8 mouse cellular contexts compared by ENCODE assay signal in the genomic region with DNA sequence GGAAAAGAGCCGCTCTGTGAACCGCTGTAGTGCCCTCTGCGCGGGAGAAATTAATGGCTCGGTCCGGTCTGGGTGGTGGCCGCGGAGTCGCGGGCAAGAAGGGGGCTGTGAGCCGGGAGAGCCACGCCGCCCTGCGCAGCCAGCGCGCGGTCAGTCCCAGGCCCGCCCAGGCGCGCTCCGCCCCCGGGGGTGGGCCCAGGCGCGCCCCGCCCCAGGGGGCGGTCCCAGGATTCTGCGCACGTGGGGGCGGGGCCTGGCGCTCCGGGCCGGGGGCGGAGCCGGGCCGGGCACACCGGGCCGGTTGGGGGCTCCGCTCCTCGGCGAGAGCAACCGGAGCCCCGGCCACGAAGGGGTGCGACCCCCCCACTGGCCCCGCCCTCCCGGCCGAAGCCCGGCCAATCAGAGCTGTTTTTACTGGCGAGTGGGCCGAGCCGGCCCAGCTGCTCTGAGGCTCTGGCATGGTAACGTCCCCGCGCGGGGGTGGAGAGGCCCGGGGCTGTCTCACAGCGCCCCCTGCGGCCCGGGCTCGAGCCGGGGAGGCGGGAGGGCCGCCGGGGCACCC. TPM values are rescaled to one million over a fixed set of nuclear protein-coding genes. Genes with fewer than 3 reads are reported as not detected.
DNase-seq lines count a peak whose midpoint lies in the region; ATAC-seq and TF ChIP-seq lines count a peak whose summit lies in the region.

A gene (plus strand): TSS at position 275 of the 562 bp plus-strand sequence.

- peak; percentile 65 to 83; a peak in 3 of 4 replicates for TF ChIP-seq POLR2A in MEL (IDR thresholded peaks at IDR 0.05; ENCODE audit: control insufficient read depth in 1 of 2, insufficient read depth in 1 of 2, low read depth in 1 of 2, low read length in 2 of 2, poor library complexity in 1 of 2)
- TF ChIP-seq POLR2A in cerebellum, adult 2 months (IDR thresholded peaks at IDR 0.05; ENCODE audit: borderline replicate concordance, insufficient read depth, low read length): peak; percentile 47; the same call in 1 of the 2 replicates

- TF ChIP-seq EP300 in MEL (IDR thresholded peaks at IDR 0.05; ENCODE audit: low read depth in 1 of 2, low read length in 2 of 2): no peak

- peaks cover 4 to 5% of the 10 kb centered on the region in 2 experiments for H3K27me3 ChIP-seq in MEL (ENCODE audit: control insufficient read depth in 1 of 2, insufficient read depth in 2 of 2, low read length in 2 of 2)
- no peaks in the 10 kb centered on the region for H3K27me3 ChIP-seq in cerebellum, adult 2 months (ENCODE audit: control insufficient read depth, insufficient read depth, low read length)
- H3K27me3 ChIP-seq in lung, embryonic 16.5 days (ENCODE audit: control insufficient read depth, insufficient read depth, low read depth, low read length): no peaks in the 10 kb centered on the region

- ATAC-seq in hematopoietic stem cell, adult 5-6 weeks (replicated peaks in 1 of 2; ENCODE audit: insufficient read depth in 1 of 2, low FRiP score in 2 of 2, low TSS enrichment in 1 of 2, low read depth in 1 of 2, poor library complexity in 2 of 2, severe bottlenecking in 2 of 2): peak; percentile 69 to 72
- peak; percentile 98 for ATAC-seq in lung, embryonic 16.5 days (ENCODE audit: low read depth)

- H3K4me2 ChIP-seq in lung, embryonic 16.5 days (ENCODE audit: low read depth, low read length): peak within 1 kb of the TSS; percentile 62

- H3K4me3 ChIP-seq in MEL (ENCODE audit: control insufficient read depth in 1 of 2, insufficient read depth in 1 of 2, low read depth in 2 of 2, low read length in 2 of 2): peak within 1 kb of the TSS; percentile 73 to 84
- H3K4me3 ChIP-seq in cerebellum, adult 2 months (replicated peaks; ENCODE audit: insufficient read depth, low read depth, low read length): peak within 1 kb of the TSS; percentile 98
- peak within 1 kb of the TSS; percentile 77 for H3K4me3 ChIP-seq in lung, embryonic 16.5 days (ENCODE audit: low read length)

- peak in 2 of 3 experiments; percentile 57 to 73; a peak in 5 of 6 replicates for TF ChIP-seq CTCF in MEL (IDR thresholded peaks at IDR 0.05 in 2 of 3, conservative IDR thresholded peaks at IDR 0.05 in 1 of 3; ENCODE audit: control insufficient read depth in 1 of 3, insufficient read depth in 1 of 3, low read depth in 2 of 3, low read length in 3 of 3, poor library complexity in 1 of 3, severe bottlenecking in 1 of 3)
- TF ChIP-seq CTCF in cerebellum, adult 2 months (IDR thresholded peaks at IDR 0.05; ENCODE audit: borderline replicate concordance, insufficient read depth, low read depth, low read length): no peak

- no peak for TF ChIP-seq RAD21 in MEL (IDR thresholded peaks at IDR 0.05; ENCODE audit: low read depth, low read length)

- H3K79me2 ChIP-seq in MEL (ENCODE audit: control insufficient read depth, insufficient read depth, low read length, poor library complexity): peaks cover 1% of the 10 kb centered on the region

- WGBS in cerebellum, adult 2 months: under 1% methylated on average over 53 of the region's 64 CpGs
- 1% methylated on average over 48 of the region's 64 CpGs for WGBS in lung, embryonic 16.5 days

- H3K4me1 ChIP-seq in MEL (ENCODE audit: control insufficient read depth in 1 of 2, insufficient read depth in 2 of 2, low read length in 2 of 2): peaks cover 2 to 5% of the 10 kb centered on the region in 2 experiments; a peak in 1 of 4 replicates
- no peaks in the 10 kb centered on the region for H3K4me1 ChIP-seq in cerebellum, adult 2 months (ENCODE audit: control insufficient read depth, insufficient read depth, low read length)
- H3K4me1 ChIP-seq in lung, embryonic 16.5 days (replicated peaks; ENCODE audit: control insufficient read depth, insufficient read depth, low read length): no peaks in the 10 kb centered on the region

- H3K9ac ChIP-seq in MEL (ENCODE audit: control insufficient read depth, low read depth, low read length, poor library complexity, severe bottlenecking): peak within 1 kb of the TSS; percentile 88
- peak within 1 kb of the TSS; percentile 77 for H3K9ac ChIP-seq in lung, embryonic 16.5 days (ENCODE audit: low read length)

- no peaks in the 10 kb centered on the region for H3K9me3 ChIP-seq in MEL (replicated peaks; ENCODE audit: insufficient read depth, low read length)
- H3K9me3 ChIP-seq in lung, embryonic 16.5 days (ENCODE audit: control insufficient read depth, low read length): no peaks in the 10 kb centered on the region

- H3K27ac ChIP-seq in MEL (ENCODE audit: control insufficient read depth, low read depth, low read length): peak within 1 kb of the TSS; percentile 50
- H3K27ac ChIP-seq in cerebellum, adult 2 months (ENCODE audit: insufficient read depth, low read length): peak within 1 kb of the TSS; percentile 68
- peak within 1 kb of the TSS; percentile 90 for H3K27ac ChIP-seq in lung, embryonic 16.5 days (ENCODE audit: low read length)

- DNase-seq in MEL (ENCODE audit: low read depth, low spot score): peak; percentile 93
- DNase-seq in cerebellum, adult 2 months: peak; percentile 93 to 94
- DNase-seq in forelimb bud, embryonic 11.5 days (ENCODE audit: low read depth, low spot score): peak; percentile 87
- DNase-seq in layer of hippocampus, adult 9-10 months (ENCODE audit: low spot score): peak; percentile 77
- peak; percentile 90 for DNase-seq in ovary, postnatal 10 days (ENCODE audit: low spot score)
- DNase-seq in thymus, postnatal 10 days (ENCODE audit: low spot score in 2 of 2): peak; percentile 83 to 85

- peaks cover 0 to 5% of the 10 kb centered on the region in 2 experiments; a peak in 1 of 4 replicates for H3K36me3 ChIP-seq in MEL (ENCODE audit: control insufficient read depth in 1 of 2, insufficient read depth in 2 of 2, low read length in 2 of 2)
- no peaks in the 10 kb centered on the region for H3K36me3 ChIP-seq in lung, embryonic 16.5 days (ENCODE audit: control insufficient read depth, insufficient read depth, low read length)

TF ChIP-seq in MEL, 35 proteins besides CTCF, POLR2A, EP300 and RAD21:
- TF ChIP-seq MXI1 (IDR thresholded peaks at IDR 0.05; ENCODE audit: low read depth, low read length): peak; percentile 81
- peak; percentile 51; the same call in 1 of the 2 replicates for TF ChIP-seq POLR2AphosphoS2 (IDR thresholded peaks at IDR 0.05; ENCODE audit: low read length)
- TF ChIP-seq MAFK (IDR thresholded peaks at IDR 0.05; ENCODE audit: borderline replicate concordance, low read depth, low read length): no peak
- 0 out of 2 replicates have a peak, but pooled peaks have one; percentile 21 for TF ChIP-seq ETS1 (IDR thresholded peaks at IDR 0.05; ENCODE audit: low read depth, low read length)
- TF ChIP-seq SIN3A (IDR thresholded peaks at IDR 0.05; ENCODE audit: low read length): peak; percentile 66
- no peak for TF ChIP-seq RCOR1 (IDR thresholded peaks at IDR 0.05; ENCODE audit: low read depth, low read length)
- TF ChIP-seq TCF12 (IDR thresholded peaks at IDR 0.05; ENCODE audit: low read depth, low read length): peak; percentile 39; the same call in 1 of the 2 replicates
- TF ChIP-seq MYC (IDR thresholded peaks at IDR 0.05; ENCODE audit: low read depth, low read length): no peak
- TF ChIP-seq MEF2A (IDR thresholded peaks at IDR 0.05; ENCODE audit: extremely low read depth, insufficient replicate concordance, low read depth, low read length, poor library complexity, severe bottlenecking): 0 out of 2 replicates have a peak, but pooled peaks have one; percentile 17
- TF ChIP-seq MYB (IDR thresholded peaks at IDR 0.05; ENCODE audit: low read depth, low read length): no peak
- TF ChIP-seq ELF1 (IDR thresholded peaks at IDR 0.05; ENCODE audit: low read depth, low read length): no peak
- peak; percentile 64 for TF ChIP-seq USF1 (IDR thresholded peaks at IDR 0.05; ENCODE audit: low read depth, low read length)
- peak; percentile 52; the same call in 1 of the 2 replicates for TF ChIP-seq ZMIZ1 (IDR thresholded peaks at IDR 0.05; ENCODE audit: low read depth, low read length)
- TF ChIP-seq CHD2 (IDR thresholded peaks at IDR 0.05; ENCODE audit: low read length): no peak
- TF ChIP-seq JUND (IDR thresholded peaks at IDR 0.05; ENCODE audit: low read depth, low read length): no peak
- no peak for TF ChIP-seq ZKSCAN1 (IDR thresholded peaks at IDR 0.05; ENCODE audit: low read depth, low read length)
- TF ChIP-seq MAX (IDR thresholded peaks at IDR 0.05; ENCODE audit: low read length): peak; percentile 56
- TF ChIP-seq NELFE (IDR thresholded peaks at IDR 0.05; ENCODE audit: low read depth, low read length): peak; percentile 82
- peak; percentile 85 for TF ChIP-seq HCFC1 (IDR thresholded peaks at IDR 0.05; ENCODE audit: low read depth, low read length)
- peak; percentile 71 for TF ChIP-seq NRF1 (IDR thresholded peaks at IDR 0.05; ENCODE audit: insufficient read depth, low read depth, low read length, poor library complexity, severe bottlenecking)

RNA-seq across cellular contexts. Expression of the gene that starts here (rescaled TPM):
- total RNA-seq in MEL (2012; rRNA removed): 21.6 and 24.7 TPM in 2 replicates
- polyA plus RNA-seq in MEL (2012; ENCODE audit: insufficient read depth in 1 of 2, insufficient read length in 2 of 2, low read depth in 1 of 2, low replicate concordance in 2 of 2, missing spikeins in 1 of 2): 10 to 100 TPM in 1 of 2 experiments, not detected in 1; 46.4 TPM
- 141 and 152 TPM in 2 replicates for polyA plus RNA-seq in cerebellum, adult 2 months (2012; rRNA removed)
- total RNA-seq in hematopoietic stem cell, adult 5-6 weeks (2017): 16.4 and 22.0 TPM in 2 replicates
- 54.0 and 55.1 TPM in 2 replicates for polyA plus RNA-seq in lung, embryonic 16.5 days (2015; fragmentation: Nextera tagmentation; extraction: Ambion mirVana)

Comparison
In these comparisons a context has a peak if more than half of its experiments do, and no peak if none do; other contexts are left out.
1. Peak in every context shown above with its lines: DNase-seq, ATAC-seq, H3K4me3 ChIP-seq and H3K27ac ChIP-seq.